Mouse (Mus musculus): Measurements from ENCODE around the gene Mex3d. TPM values are rescaled to one million over a fixed set of nuclear protein-coding genes. Genes with fewer than 3 reads are reported as not detected.

The Mex3d gene
- polyA plus RNA-seq (2017; shearing (Covaris generic)) = 0.16 TPM

DNA sequence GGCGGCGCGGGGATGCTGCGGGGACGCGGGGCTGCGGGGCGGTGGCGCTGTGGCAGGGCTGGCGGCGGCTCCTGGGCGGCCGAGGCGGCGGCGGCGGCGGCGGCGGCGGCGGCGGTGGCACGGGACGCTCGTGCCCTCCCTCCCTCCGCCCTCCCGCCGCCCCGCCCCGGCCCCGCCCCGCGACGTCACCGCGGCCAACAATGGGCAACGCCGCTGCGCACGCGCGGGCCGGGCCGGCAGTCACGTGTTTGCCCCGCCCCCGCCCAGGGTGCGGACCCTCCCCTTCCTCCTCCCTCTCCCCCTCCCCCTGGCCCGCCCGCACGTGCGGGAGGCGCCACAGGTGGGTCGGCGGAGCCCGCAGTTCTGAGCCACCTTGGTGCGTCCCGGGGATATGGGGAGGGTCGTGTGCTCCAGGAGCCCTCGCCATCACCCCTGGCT, at the start of gene Mex3d:
TSS of gene Mex3d (minus strand) at position 138 of the 438 bp plus-strand sequence.

DNA sequence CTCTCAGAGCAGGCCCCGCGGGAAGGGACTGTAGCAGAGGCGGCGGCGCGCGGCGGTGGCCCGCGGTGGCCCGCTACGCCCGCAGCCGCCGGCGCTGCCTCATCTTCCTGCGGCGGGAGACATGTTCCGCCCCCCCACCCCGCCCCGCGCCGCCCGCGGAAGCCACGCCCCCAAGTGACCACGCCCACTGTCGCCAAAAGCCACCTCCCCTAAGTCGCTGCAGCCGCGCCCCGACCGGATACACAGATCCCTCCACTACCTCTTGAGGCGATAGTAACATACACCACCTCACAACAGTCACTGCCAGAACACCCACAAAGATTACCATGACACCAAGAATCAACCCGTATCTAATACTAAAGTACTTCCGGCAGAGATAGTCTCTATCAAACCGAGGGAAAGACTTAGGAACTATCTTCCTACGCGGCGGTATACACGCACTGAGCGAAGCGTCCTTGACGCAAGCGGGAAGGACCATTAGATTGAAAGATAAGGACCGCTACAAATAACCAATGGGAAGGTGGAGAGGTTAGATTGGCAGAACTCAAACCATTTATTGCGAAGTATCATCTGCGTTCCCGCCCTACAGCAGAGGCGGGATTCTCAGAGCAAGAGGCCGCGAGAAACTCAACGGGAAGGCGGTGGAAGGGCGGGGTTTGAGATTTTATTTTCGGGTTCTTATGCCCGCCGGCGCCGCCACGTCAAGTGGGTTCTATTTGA, 46.2 kb upstream of the Mex3d start, which contains the start of gene Tcf3:
TSS of gene Tcf3 (minus strand) at position 135 of the 720 bp plus-strand sequence.

DNA sequence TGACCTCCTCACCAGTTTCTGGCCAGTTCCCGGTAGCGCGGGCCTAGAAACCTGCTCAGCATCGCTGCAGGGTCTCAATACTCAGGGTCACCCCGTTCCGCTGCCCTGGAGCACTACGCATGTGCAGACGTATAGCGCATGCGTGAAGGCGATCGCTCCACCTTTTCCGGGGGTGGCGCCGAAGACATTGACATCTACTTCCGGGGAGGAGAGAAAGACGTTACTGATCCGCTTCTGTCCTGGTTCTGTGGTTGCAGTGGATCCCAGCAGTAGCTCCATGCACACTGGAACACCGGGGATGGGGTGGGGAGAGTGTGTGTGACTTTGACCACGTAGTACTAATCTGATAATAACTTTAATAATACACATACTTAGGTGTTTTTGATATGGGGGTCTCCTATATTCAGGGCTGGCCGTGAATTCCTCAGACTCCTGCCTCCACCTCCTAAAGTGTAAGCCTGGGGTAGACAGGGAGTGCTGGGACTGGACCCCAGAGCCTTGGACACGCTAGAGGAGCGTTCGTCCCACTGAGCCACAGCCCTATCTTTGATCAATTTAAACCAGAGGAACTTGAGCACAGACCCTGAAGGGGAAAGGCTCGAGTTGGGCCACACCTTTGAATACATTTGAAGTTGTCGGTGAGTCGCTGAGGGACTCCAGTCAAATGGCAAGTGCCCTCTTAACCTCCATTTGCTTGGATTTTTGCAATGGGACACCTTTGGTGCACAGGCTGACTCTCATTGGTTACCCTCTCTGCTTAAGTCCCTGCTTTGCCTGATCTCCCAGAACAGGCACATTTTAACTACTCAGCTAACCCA, 19.4 kb upstream of the Mex3d start, which contains the start of gene Uqcr11:
TSS of gene Uqcr11 (minus strand) at position 147 of the 818 bp plus-strand sequence.

DNA sequence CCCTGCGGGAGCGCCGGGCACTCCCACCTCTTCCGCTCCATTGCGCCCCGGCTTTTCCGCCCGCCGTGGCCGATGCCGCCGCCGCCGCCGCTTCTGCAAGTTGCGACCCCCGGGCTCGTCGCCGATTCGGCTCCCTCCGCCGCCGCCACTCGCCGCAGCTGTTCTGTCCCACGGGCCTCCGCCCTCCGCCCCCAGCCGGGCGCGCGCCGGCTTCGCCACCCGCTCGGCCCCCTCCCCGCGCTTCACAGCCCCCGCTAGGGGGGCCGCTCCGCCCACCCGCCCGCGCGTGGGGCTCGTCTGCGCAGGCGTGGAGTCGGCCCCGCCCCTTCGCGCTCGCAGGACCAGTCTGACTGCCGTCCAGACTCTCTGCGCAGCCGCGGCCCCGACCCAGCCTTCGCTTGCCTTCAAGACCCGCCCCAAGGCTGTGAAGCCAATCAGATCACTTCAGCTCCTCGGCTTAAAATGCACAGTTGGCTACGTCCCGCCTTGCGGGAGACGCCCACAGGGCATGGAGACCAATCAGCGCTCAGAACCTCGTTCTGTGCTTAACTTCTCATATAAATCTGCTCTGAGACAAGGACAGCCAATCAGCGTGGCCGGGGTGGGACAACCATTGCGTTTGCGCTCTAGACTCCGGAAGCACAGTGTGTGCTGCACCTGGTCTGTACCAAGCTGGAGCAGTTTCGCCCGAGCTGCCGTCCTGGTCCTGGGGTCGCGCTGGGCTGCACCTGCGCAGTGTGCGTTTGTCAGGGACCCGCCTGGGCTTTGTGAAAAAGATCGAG, 11.9 kb upstream of the Mex3d start, which contains the start of gene Mbd3:
TSS of gene Mbd3 (minus strand) at position 360 of the 782 bp plus-strand sequence.

DNA sequence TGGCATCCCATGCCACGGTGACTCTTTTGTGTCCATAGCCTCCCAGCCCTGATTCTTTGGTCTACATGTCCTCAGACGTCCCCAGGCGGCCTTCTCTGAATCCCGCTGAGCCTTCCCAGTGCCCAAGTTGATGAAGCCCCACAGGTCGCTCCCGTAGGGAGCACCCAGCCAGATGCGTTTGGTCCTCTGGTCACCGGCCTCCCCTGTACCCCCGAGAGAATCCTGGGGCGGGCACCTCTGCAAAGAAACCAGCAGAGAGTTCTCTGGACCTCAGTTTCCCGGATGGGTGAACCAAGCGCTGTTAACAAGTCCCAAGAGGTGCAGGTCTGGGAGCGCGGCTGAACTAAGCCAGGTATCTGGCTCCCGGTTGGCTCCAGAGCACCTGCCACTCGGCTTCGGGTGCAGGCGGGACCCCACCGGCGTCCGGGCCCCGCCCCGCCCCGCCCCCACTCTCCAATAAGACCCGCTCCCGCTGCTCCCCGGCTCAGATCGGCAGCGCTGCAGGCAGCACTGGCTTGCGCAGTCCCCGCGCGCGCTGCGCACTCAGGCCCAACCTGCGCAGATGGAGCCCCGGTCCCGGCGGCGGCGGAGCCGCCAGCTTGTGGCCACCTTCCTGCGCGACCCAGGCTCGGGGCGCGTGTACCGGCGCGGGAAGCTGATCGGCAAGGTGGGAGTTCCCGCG, 31.3 kb downstream of the Mex3d start, which contains the start of gene Plk5:
TSS of gene Plk5 (plus strand) at position 459 of the 682 bp plus-strand sequence.

DNA sequence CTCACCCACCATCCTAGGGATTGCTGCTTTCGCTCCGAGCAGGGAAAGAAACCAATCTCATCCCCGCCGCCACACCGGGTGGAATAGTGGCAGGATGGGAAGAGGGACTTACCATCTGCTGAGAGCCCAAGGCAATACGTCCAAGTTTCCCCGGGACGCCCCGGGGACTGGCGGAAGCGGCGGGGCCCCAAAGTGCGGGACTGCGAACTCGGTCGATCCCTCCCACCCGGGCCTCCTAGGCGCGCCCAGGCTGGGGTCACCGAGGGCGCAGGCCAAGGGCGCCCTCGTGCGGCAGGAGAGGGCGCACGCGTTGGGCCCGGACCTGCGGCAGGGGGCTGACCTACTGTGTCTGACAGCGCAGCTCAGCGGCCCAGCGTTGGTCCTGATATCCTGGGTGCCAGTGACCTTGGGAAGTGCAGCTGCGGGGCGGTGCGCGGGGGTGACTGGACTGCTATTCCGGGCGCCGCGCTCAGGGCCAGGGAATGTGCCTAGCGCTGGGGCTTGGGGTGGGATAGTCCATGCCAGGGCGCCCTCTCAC, 39.1 kb downstream of the Mex3d start, which contains the start of gene Adamtsl5:
TSS of gene Adamtsl5 (minus strand) at position 169 of the 538 bp plus-strand sequence.

Other genes with a start within 250 kb of the Mex3d start
- gene Atp5d, start 249.0 kb downstream of the Mex3d start, polyA plus RNA-seq (2017; shearing (Covaris generic)) = 476 TPM
- gene Cbarp, start 246.8 kb downstream of the Mex3d start, polyA plus RNA-seq (2017; shearing (Covaris generic)) = 2.1 TPM
- gene Midn, start 239.4 kb downstream of the Mex3d start, polyA plus RNA-seq (2017; shearing (Covaris generic)) = 3.1 TPM
- 100 TPM for gene Cirbp, start 221.7 kb downstream of the Mex3d start, polyA plus RNA-seq (2017; shearing (Covaris generic))
- 31.4 TPM for gene 1600002K03Rik, start 214.7 kb downstream of the Mex3d start, polyA plus RNA-seq (2017; shearing (Covaris generic))
- gene Efna2, start 208.2 kb downstream of the Mex3d start, polyA plus RNA-seq (2017; shearing (Covaris generic)) = 0.46 TPM
- 112 TPM for gene Mum1, start 161.2 kb downstream of the Mex3d start, polyA plus RNA-seq (2017; shearing (Covaris generic))
- 282 TPM for gene Ndufs7, start 138.5 kb downstream of the Mex3d start, polyA plus RNA-seq (2017; shearing (Covaris generic))
- gene Gamt, start 126.6 kb downstream of the Mex3d start, polyA plus RNA-seq (2017; shearing (Covaris generic)) = 1.6 TPM
- 50.4 TPM for gene Dazap1, start 126.2 kb downstream of the Mex3d start, polyA plus RNA-seq (2017; shearing (Covaris generic))
- 984 TPM for gene Rps15, start 95.2 kb downstream of the Mex3d start, polyA plus RNA-seq (2017; shearing (Covaris generic))
- gene Apc2, start 91.7 kb downstream of the Mex3d start, polyA plus RNA-seq (2017; shearing (Covaris generic)) = 0.18 TPM
- 82.1 TPM for gene 2310011J03Rik, start 67.1 kb downstream of the Mex3d start, polyA plus RNA-seq (2017; shearing (Covaris generic))
- 15.5 TPM for gene Pcsk4, start 58.2 kb downstream of the Mex3d start, polyA plus RNA-seq (2017; shearing (Covaris generic))
- 0.31 TPM for gene Reep6, start 57.7 kb downstream of the Mex3d start, polyA plus RNA-seq (2017; shearing (Covaris generic))
- not detected for gene Adamtsl5, start 39.2 kb downstream of the Mex3d start, polyA plus RNA-seq (2017; shearing (Covaris generic))
- not detected for gene Plk5, start 31.2 kb downstream of the Mex3d start, polyA plus RNA-seq (2017; shearing (Covaris generic))
- gene Mbd3, start 11.9 kb upstream of the Mex3d start, polyA plus RNA-seq (2017; shearing (Covaris generic)) = 36.7 TPM
- 302 TPM for gene Uqcr11, start 19.2 kb upstream of the Mex3d start, polyA plus RNA-seq (2017; shearing (Covaris generic))
- 23.0 TPM for gene Tcf3, start 46.0 kb upstream of the Mex3d start, polyA plus RNA-seq (2017; shearing (Covaris generic))
- not detected for gene Onecut3, start 107.2 kb upstream of the Mex3d start, polyA plus RNA-seq (2017; shearing (Covaris generic))
- gene Atp8b3, start 151.5 kb upstream of the Mex3d start, polyA plus RNA-seq (2017; shearing (Covaris generic)) = 0.07 TPM
- 47.1 TPM for gene Rexo1, start 173.9 kb upstream of the Mex3d start, polyA plus RNA-seq (2017; shearing (Covaris generic))
- gene Klf16, start 189.7 kb upstream of the Mex3d start, polyA plus RNA-seq (2017; shearing (Covaris generic)) = 1.1 TPM
- gene Abhd17a, start 202.7 kb upstream of the Mex3d start, polyA plus RNA-seq (2017; shearing (Covaris generic)) = 28.7 TPM
- gene Scamp4, start 215.2 kb upstream of the Mex3d start, polyA plus RNA-seq (2017; shearing (Covaris generic)) = 115 TPM
- gene Adat3, start 215.2 kb upstream of the Mex3d start, polyA plus RNA-seq (2017; shearing (Covaris generic)) = 4.6 TPM
- gene Gm49322, start 218.4 kb upstream of the Mex3d start, polyA plus RNA-seq (2017; shearing (Covaris generic)) = 12.7 TPM
- 8.2 TPM for gene Csnk1g2, start 235.2 kb upstream of the Mex3d start, polyA plus RNA-seq (2017; shearing (Covaris generic))